Mouse (Mus musculus) hindlimb bud, embryonic 11.5 days (tissue): ENCODE data around the gene Gm43738.
"Not testable (repeated sequence)": the region's sequence is repeated elsewhere in the genome, so short reads cannot be mapped to it uniquely, and the experiment has no call there.

Experiments used
- DNase-seq: peaks from one replicate; pipeline ENCODE4 v3.0.0-alpha.2; 2012; ENCODE audit warnings: low read depth, low spot score; ENCODE audit errors: extremely low spot score

The Gm43738 gene

DNA sequence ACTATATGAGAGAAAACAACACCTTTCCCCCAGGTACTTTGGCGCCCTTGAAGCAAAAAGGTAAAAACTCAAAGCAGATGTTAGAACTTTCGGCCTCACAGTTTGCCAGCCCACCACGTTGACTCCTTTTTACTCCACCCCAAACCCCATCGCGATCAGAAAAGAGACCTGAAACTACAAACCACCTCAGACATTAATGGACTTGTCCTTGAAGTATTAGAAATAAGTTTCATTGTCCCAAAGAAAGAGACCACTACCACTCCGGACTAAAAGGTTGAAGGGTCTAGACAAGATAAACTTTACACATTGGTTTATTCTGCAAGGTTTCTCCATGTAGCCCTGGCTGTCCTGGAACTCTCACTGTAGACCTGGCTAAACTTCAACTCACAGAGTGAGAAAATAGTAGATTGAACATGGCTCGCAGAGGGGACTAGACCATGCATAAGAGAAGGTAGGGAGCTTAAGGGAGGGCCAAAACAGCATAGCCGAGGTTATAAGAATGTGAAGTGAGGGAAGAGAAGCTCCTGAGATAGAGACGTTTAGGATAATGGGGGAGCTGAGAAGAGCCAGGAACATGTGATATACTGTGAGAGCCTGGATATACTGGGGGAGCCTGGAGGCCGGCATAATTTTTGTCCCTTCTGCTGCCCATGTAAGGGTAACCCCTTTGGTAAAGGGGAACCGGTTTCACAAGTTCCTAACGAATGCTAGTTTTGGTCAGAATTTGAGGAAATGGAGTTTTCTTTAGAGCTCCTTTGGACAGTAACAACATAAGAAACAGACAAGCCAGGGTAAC is 1.8 kb upstream of the Gm43738 start:
- no peak for DNase-seq

GRCm38 (mm10) chr3:89101812-89102494 is 1.1 kb upstream of the Gm43738 start, which contains the start of gene Fdps:
Fdps (minus strand) TSS chr3:89101959.
- DNase-seq, result peak; percentile 99

- no peak for DNase-seq
Measured at GRCm38 (mm10) chr3:89101459-89101811, 536 bp upstream of the Gm43738 start.

GRCm38 (mm10) chr3:89094021-89094420 is 6.9 kb downstream of the Gm43738 start:
- no peak for DNase-seq

DNA sequence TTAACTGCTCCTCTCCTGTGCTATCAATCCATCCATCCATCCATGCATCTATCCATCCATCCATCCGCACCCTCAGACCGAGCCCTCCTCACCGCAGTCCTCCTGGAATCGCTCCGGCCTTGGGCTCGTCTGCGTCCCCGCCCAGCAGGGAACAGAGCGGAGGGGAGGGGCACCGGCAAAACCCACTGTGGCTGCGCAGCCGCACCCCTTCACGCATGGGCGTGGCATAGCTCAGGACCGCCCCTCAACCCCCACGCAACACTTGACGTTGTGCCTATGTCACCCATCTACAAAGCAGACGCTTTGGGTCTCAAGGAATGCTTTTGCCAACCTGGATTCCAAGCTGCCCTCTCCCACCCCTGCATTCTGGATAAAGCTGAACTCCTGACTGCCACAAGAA is 7.7 kb downstream of the Gm43738 start, which contains the start of gene Rusc1:
Gene Rusc1, minus strand, starts transcription at position 137 of the 400 bp plus-strand sequence.
- DNase-seq, result no peak

GRCm38 (mm10) chr3:89092509-89093090 is 8.3 kb downstream of the Gm43738 start:
- no peak for DNase-seq

GRCm38 (mm10) chr3:89091811-89092508 is 8.9 kb downstream of the Gm43738 start:
- DNase-seq, result no peak

DNA sequence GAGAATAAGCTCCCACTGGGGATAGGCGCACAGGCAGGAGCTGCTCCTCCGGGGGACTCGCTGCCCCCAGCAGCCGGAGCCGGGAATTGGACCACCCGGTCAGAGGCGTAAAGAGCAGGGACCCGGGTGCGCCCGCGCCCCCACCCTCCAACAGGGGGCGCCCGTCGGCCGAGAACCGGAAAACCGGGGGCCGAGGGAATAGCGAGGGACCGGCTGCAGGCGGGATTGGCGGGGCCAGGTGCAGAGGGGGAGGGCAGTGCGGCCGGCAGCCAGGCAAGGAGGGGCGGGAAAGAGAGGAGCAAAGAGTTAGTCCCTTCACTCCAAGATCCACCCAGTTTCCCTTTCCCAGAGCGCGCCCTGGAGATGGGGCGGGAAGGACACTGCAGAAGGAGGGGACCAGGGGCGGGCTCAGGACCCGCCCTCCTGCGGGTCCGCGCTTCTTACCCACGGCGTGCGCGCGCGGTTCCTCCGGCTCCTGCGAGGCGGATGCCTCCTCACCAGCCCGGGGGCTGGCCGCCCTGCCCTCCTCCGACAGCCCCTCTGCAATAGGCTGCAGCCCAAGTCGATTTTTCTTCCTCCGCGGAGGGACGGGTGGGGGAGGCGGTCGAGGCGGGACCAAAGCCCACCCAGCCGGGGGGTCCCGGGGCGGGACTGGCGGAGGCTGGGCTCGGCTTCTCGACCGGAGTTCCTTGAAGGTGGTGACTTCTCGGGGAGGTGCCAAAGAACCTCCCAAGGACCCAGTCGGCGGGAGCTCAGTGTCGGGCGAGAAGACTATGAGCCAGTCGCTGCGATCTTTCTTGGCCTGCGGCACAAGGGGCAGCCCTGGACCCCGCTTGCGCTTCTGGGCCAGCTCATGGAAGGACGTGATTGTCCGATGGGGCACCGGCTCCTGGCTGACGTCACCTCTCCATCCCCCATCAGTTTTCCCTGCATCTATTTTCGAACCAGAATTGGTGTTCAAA is 9.9 kb downstream of the Gm43738 start:
- DNase-seq, result no peak

DNA sequence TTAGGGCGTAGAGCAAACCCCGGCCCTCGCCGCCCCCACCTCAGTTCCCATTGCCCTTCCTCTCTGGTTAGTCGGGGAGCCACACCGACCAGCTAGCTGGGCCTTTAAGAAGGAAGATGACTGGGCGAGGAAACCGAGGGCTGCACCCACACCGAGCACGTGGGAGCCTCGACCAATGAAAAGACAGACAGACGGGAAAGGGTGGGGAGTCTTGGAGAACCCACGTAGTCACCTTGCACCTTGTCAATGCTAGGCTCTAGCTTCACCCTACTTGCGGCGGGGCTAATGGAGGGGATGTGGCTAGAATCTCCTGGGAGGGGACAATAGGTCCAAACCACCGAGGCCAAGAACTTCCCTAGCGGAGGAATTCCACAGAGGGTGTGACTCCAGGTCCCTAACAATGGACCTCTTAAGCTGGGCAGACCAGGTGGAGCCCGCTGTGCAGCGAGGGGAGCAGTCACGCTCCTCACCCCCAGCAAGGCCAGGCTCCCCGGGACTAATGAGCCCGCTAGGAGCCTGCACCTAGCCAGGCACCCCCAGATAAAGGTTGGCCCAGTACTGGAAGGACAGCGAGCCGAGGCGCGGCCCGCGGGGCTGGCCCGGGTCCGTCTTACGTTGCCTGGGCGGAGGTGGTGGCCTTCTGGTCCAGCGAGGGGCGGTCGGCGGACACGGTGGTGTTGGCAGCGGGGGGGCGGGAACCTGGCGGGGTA is 10.9 kb downstream of the Gm43738 start:
- DNase-seq, result no peak

GRCm38 (mm10) chr3:89088974-89089373 is 11.9 kb downstream of the Gm43738 start:
- DNase-seq, result no peak

DNA sequence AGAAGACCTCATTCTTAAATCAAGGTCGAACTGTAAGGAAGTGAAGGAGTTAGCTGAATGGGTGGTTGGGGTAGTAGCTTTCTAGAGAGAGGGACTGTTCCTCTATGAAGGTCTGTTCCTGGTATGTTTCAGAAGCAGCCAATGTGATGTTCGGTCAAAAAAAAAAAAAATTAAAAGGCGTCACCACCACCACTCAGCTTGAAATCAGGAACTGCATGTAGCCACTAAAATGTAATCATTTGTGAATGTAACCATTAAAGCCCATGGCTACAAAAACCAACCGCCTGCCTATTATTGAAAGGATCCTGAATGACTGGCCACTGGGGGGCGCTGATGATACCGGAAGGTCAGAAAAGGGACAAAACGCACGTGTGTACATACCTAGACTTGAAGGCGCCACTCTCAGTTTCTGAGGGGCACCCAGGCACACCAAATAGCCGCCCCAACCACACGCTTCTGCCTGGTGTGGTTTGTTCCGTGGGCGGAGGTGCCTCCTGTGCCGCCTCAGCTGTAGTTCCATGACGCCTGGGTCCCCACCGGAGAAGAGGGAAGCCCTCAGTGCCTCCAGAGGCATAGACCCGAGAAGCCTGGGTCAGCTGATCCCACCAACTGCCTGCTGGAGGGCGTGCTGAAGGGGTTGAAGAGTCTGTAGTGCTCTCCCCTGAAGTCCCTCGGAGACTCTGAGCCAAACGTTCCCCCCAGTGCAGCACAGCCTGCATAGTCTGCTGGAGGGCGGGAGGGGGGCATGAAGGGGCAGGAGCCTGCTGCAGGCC is 13.4 kb downstream of the Gm43738 start:
- DNase-seq, result no peak

DNA sequence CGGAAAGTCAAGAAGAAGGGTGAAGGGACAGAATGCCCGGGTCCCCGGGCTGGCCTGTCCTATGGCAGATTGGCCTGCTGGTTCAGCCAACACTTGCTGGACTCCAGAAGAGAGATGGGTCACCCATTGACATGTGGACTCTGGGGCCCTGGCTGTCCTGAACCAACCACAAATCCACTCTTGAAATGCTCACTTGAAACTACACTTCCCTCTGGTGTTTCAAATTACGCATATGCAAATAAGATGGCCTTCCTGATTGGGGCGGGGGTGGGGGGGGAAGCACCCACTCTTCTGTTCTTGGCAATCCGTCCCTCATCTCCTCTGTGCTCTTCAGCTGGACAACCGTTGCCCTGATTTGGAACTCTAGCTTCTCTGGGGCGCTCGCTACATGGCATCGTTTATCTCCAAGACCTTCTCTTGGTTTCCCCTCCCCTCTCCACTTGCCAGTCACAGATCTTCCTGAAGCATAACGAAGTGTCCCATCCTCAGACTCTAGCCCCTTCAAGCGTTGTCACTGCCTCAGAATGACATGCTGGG is 16.2 kb downstream of the Gm43738 start:
- no peak for DNase-seq

DNA sequence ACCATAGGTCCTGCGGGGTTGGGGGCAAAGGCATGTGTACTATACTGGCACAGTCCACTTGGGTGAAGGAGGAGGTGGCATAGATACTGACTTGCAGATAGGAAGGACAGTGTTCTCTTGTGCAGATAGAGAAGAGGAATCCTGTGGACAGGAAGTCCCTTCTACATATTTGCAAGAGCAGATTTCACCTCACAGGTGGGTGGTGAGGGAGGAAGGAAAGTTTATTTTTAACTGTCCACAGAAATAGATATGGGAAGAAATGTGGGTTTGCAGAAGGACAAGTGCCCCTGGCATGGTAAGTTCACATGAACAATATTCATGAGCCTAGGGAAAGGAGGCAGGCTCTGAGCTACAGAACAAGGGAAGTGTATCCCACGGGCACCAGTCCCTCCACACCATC is 16.8 kb downstream of the Gm43738 start:
- no peak for DNase-seq

- not testable (repeated sequence) for DNase-seq
Measured at GRCm38 (mm10) chr3:89082287-89082686, 18.6 kb downstream of the Gm43738 start.

GRCm38 (mm10) chr3:89077383-89077782 is 23.5 kb downstream of the Gm43738 start:
- DNase-seq, result no peak

DNA sequence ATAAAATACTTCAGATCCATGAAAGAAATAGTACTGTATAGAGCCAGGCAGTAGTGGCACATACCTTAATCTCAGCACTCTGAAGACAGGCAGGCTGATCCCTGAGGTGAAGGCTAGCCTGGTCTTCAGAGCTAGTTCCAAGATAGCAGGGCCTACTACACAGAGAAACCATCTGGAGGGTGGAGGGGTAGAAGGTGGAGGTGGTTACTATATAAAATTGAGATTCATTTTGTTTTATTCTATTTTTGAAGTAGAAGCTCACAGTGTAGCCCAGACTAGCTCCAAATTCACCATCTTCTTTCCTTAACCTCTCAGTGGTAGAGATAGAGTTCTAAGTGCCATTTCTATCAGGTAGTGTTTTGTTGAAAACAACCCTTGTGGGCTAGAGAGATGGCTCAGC is 33.6 kb downstream of the Gm43738 start:
- DNase-seq, result no peak

DNA sequence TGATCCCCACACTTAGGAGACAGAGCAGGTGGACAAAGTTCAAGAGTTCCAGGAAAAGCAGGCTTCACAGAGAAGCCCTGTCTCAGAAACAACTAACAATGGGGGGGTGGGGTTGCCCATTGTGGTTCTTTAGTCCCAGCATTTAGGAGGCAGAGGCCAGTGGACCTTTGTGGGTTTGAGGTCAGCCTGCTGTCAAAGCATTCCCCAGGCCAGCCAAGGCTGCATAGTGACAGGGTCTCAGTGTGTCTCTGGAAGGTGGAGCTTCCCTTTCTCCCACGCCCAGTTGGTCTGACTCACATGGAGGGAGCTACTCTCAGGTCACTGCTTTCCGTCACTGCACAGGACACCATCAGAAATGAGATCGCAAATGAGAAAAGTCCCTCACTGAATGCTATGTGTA is 39.2 kb downstream of the Gm43738 start:
- DNase-seq, result no peak

- no peak for DNase-seq
Measured at GRCm38 (mm10) chr3:89058783-89059182, 42.1 kb downstream of the Gm43738 start.

GRCm38 (mm10) chr3:89058361-89058760 is 42.5 kb downstream of the Gm43738 start:
- DNase-seq, result no peak
